Mouse (Mus musculus): Measurements from ENCODE around the gene Pabpc6.

Pabpc6 gene

DNA sequence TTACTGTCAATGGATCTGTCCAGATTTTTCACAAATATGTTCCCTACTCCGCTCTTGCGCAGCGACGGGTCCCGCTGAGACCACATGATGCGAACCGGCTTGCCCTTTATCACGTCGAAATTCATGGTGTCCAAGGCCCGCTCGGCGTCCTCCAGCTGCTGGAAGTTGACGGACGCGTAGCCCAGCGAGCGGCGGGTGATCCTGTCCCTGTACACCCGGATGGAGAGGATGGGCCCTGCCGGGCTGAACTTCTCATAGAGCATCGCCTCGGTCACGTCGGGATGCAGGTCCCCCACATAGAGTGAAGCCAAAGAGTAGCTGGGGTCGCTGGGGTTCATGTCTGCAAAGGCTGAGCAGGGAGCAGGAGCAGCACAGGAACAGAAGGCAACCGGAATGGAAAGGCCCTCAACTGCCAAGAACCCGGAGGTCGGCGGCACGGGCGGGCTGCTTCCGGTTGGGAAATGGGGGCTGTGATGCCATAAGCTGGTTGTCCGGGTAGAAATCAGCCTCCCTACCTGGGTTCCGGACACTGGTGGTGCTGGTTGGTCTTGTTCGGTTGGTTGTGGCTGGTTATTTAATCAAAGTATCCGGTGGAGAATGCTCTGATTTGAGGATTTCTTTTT is at the start of gene Pabpc6:
Gene Pabpc6 (minus strand): TSS at position 435 of the 623 bp plus-strand sequence.
- no peak for DNase-seq

DNA sequence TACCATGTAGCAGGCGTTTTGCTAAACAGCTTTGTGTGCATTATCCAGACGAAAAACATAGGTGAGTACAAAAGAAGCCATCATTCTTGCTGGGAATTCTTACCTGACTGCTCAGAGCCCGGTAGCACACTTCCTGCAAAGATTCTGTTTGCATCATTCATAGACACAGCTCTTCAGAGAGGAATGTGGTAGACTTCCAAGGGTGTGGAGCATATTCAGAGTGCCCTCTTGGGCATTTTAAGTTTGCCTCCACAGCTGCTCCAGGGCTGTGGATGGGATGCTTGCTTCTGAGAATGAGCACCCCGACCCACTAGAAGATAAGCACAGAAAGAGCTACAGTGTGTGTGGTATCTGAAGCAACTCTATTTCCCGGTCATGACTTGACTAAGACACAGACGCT is 41.4 kb upstream of the Pabpc6 start:
- DNase-seq: no peak

DNA sequence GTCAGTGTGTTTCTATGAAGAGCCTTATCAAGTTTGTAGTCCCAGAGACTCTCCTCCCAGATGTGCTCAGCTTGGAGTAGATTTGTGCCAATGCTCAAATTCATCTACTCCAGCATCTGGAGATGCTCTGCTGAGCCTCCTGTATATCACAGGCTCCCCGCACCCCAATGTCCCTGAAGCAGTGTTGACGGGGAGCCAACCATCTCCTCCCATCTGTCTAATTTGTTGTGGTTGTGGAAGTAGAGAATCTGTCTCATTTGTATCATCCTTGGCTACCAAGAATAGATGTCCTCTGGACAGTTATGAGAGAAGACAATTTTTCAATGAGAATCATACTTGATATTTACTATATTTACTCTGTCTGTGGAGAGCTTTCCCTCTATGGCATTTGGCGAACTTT is 39.4 kb upstream of the Pabpc6 start:
- no peak for DNase-seq

DNA sequence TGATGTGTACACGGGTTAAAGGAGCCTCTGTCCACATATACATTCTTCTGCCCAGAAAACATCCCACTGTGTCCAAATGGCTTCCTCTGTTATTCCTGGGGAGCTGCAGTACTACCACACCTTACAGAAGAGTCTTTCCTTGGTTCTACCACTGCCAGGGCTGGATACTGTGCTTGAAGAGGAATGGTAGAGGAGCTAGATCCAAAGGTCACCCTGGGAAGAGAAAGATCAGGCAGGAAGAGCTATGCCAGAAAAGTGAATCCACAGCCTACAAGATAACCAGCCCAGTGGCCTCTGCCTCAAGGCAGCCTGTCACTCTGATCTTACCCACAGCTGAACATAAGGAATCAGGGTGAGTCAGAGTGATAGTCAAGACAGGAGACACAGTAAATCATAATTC is 37.8 kb upstream of the Pabpc6 start:
- no peak for DNase-seq

DNA sequence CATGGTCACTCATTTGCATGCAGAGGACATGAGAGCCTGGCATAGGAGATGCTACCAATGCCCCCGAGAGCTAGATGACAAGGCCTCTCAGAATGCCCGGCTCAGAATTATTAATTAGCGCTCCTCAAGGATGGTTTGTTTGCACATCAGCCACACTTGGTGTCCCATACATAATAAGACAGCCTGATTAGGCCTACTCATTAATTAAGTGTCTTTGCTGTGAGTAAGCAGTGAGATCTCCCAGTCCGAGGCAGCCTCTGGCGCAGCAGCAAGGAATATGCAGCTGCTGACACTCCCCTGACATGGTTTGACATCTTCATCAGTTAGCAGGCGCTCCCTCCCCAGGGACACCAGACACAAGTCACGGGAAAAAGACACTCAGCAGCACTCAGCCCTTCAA is 28.2 kb upstream of the Pabpc6 start:
- DNase-seq: no peak

DNA sequence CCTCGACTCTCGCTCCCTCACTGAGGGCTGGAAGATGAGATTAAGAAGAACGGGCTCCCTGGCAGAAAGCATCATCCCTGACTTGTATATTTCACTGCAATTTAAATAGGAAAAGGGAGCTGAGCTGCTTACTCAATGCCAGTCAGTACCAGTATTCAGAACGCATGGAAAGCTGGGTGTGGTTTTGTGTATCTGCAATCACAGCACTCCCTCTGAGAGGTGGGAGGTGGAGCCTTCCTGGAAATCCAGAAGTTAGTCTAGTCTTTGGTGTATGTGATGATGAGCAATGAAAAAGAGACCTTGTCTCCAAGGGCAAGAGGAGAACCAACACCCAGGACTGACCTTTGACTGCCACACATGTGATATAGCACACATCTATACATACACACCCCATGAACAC is 21.7 kb upstream of the Pabpc6 start:
- no peak for DNase-seq

DNA sequence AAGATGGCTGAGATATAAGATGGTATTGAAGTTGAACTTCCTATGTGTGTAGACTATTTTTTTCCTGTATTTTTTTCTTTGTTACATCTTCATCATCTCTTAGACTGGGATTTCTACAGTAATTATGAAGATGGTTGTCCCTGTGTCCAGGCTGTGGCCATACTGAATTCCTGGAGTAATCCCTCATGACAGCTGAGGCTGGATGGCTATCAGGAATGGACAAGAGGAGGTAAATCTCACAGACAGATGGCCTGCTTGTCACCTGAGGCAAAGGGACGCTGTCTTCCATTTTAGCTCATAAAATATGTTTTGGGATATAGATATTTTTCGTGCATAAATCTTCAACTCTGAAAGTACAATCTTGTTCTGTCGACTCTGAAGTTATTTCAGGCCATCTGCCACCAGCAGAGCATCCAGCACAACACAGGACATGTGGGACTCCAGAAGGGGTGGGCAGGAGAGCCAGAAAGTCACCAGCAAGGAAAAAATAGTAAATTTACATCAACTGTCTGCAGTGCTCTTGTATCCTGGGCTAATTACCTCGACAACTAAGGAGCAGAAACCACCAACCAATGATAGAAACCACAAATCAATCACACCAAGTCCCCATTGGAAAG is 14.1 kb upstream of the Pabpc6 start:
- DNase-seq: no peak

DNA sequence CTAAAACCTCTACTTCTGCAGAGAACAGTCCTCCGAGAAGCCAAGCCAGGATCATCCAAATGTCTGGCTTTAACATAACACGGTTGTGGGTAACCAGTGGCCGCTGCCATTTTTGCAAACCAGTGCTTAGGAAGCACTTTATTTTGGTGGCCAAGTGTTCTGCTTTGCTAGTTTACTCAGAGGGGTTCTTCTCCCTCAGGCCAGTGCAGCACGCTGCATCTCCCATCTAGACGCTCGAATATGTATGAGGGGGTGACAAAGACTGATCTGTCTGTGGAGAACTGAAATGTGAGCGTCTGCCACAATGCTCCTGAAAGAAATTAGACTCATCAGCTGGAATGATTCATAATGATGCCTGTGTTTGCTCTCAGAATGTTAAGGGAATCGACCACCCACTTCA is 11.2 kb upstream of the Pabpc6 start:
- no peak for DNase-seq

DNA sequence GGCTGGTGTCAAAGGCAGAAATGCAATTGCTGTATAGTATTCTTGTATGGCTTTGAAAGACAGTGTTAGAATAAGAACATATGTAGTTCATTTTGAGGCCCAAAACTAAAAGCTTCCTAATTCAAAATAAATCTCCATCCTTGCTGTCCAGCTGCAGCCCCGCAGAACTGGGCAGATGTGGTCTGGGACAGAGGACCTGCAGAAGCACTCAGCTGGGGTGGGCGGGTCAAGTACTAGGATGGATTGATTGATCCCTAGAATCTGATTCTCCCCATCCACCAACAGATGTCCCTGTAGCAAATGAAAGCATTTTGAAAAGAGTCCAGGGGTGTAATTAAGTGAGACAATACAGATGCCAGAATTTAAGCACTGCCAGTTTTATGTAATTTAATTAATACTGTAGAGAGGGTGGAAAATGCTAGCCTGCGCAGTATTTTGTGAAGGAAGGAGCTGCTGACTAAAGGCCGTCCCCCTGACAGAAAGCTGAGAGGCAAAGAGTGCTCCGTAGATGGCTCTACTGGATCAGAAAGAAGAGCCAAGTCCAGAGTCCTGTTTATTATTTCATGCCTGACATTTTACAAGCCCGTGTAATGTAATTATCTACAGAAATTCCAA is 5.8 kb upstream of the Pabpc6 start:
- DNase-seq: no peak

DNA sequence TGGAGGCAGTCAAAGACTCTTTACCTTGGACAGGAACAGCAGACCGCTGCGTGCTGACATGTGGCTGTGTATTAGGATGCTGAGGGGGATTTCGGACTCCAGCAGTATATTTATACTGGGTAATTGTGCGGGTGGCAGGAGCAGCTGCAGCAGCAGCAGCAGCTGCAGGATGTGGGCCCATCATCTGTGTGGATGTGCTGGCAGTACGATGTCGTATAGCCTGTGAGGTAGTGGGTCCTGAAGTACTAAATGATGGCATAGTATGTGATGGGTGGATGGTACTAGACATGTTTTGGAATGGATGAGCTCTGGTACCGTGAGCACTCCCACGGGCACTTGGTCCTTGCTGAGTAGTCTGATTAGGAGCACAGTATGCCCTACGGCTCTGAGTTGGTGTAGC is 1.6 kb downstream of the Pabpc6 start:
- no peak for DNase-seq

DNA sequence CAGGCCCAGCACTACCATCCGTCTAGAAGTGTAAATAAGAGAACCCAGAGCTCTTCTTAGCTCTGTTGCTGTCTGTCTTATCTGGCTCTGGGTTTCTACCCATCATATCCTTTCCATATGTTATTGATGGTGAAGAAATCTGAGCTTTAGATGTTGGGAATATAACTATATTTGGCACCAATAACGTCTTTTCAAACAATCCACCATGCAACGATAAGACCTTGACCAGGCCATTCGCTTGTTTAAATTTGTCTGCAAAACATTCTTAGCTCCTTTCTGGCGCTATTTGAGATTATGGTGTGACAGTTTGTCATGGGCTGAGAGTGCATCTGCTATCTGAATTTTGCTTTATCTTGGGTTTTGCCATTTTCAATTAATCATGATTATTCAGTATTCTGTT is 10.9 kb downstream of the Pabpc6 start:
- no peak for DNase-seq

DNA sequence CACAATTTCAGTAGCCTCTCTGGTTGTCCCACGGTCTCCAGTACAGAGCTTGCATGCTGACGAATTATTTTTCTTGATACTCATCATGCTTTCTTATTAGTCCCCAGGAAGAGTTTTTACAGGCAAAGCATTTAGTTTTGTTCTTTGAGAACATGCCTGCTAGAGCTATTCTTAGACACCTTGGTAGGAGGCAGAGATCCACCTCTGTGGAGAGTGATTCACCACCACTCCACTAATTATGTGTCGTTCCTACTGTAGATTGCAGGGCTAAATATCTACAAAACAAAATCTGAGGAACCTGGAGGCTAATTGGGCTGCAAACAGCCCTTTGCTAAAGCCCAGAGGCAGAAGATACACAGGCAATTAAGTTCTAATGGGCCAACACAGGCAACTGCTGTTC is 15.4 kb downstream of the Pabpc6 start:
- DNase-seq: no peak

DNA sequence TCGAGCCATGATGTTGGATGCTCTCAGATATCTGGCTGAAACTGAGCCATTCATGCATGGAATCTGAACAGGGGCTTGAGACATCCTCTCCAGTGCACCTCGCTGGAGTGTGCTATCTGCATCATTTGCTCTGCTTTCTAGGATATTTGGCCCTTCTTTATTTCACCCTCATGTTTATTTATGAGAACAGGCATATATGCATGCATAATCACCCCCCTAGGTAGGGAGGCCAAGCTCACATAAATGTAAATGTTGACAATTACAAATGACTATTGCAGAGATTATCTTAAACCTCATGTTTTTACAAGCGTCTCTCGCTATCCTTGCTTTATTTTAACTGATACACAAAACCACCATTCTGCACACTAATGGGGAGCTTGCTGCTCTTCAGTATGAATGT is 21.9 kb downstream of the Pabpc6 start:
- DNase-seq: no peak

DNA sequence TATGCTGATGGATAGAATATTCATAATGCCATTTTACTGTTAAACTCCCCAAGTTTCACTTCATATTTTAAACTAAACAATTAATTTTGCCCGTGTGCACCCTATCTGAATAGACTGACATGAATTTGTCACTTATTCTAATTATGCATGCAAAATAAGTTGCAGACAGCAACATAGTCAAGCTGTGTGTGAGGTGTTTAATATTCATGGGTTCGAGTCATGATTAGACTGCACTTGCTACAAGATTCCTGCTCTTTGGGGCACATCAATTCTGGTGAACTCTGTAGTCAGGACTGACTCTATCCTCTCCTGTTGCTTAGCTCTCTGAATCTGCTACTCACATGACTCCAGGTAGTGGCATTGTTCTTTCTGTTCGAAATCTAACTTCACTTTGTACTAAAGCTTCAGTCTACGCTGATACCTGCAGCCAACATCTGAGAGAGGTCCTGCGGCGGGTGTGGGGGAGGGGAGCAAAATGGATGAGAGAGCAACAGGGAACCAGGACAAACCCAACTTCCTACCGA is 25.8 kb downstream of the Pabpc6 start:
- no peak for DNase-seq

DNA sequence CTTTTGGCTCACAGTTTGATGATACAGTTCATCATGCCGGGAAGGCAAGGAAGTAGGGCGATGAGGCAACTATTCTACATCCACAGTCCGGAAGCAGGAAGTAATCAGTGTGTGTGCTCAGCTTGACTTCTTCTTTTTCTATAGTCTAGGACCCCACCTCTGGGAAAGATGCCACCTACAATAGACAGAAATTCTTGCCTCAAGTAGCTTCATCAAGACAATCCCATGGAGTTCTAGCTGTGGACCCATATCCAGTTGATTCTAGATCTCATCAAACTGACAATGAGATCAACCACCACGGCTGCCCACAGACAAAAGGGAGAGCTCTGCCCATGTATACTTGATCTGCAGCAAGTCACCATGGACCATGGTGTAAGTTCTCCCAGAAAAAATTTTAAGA is 32.5 kb downstream of the Pabpc6 start:
- DNase-seq: no peak

DNA sequence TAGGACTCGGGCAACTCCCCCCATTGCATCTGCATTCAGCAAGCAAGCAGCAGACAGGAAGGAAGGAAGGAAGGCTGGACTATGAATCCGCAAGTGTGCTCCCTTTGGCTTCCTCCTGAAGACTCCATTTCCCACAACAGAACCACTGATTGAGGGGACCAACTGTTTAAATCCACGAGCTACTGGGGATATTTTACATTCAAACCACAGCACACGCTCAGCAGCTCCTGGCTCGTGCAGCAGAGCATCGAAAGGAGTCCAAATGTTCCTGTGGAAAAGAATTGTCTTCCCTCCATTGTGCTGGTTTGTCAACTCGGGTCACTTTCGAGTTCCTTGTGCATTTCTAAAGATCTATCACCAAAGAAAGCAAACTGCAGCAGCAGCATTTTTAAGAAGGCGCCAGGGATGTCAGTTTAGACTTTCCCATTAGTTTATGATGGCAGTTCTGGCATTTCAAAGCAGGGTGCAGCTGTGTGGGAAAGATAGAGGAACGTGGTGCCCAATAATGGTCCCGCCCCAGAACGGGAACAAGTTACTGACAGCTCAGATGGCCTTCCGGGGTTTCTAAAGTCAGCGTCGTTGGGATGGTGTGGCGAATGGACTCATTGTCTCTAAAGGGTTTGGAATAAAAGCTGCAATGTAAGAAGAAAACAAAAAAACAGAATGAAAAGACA is 36.8 kb downstream of the Pabpc6 start:
- DNase-seq: no peak

DNA sequence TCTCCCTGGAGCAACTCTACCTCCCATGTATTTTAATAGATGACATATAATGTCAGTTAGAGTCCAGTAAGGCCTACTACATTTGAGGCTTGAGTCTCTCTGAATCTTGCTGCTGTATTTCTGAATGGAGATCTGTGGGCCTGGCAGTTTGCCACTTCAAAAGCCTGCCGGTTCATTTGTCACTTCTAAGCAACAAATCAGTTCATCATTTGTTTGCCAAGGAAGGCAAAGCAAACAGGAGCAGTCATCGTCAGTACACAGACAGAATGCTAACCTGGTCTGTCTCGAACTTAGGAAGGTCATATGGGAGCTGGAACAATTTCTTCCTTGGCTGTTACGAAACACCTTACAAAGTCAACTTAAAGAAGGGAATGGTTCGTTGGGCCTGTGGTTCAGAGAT is 37.4 kb downstream of the Pabpc6 start:
- no peak for DNase-seq

DNA sequence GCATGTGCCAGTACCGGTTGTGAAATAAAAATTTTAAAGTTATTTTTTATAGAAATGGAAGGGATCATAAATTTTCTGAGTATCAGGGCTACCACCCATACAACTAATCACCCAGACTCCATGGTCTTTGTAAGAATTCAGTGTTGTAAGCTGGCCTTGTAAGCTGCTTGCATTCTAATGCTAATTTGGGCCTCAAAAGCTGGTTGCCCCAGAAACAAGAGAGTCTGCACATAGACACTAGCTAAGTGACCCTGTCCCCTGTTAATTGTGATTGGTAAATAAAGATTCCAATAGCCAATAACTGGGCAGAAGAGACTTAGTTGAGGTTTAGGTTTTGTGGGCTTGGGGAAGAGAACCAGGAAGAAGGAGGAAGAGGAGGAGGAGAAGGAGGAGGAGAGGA is 38.4 kb downstream of the Pabpc6 start:
- no peak for DNase-seq

DNA sequence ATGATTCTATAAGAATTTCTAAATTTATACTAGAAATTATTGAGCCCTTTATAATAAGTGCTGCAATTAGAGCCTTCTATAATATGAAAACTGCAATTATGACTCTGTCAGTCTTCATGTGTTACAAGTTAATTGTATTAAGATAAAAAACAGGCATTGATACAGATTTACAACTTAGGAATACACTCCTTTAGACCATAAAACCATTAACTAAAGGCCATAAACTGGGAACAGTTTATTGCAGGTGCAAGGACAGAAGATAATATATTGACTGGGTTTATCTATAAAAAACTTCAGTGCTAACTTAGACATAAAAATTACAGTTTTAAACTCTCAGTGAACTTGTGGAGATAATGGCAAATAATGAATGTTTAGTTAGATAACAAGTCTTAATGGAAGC is 42.5 kb downstream of the Pabpc6 start:
- DNase-seq: no peak
